Mouse (Mus musculus) liver, postnatal 0 days (tissue): ENCODE results near the gene Arhgap15.

Experiments used
- CTCF ChIP-seq: sonication (generic); IDR thresholded peaks from 2 replicates; pipeline ENCODE4 v1.5.1; 2016; ENCODE audit warnings: antibody characterized with exemption, low read depth
- EP300 ChIP-seq: IDR thresholded peaks from 2 replicates; pipeline ENCODE4 v1.6.1; 2016; ENCODE audit warnings: antibody characterized with exemption, low read depth, mild to moderate bottlenecking

DNA sequence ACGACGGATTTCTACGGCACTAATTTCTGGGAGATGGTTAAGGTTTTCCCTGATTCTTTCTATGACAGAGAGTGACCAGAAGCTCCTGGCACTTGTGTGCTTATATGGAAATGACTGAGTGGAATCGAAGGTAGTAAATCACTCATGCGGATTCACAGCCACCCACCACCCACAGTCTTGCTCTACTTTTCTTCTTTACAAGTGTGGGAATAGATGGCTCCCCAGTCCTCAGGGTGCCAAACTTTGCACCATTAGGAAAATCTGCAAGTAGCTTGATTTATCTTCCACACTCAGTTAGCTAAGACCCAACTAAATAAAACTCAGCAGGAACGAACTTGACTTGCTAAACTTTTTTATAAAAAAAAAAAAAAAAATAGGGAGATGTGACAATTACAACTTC, 331.9 kb downstream of the Arhgap15 start:
- TF ChIP-seq CTCF (no peak), EP300 (no peak)
